Mouse (Mus musculus) brain, adult 2 months (tissue): ENCODE data around the gene Slc41a3.

Experiments used
- DNase-seq: peaks from one replicate; pipeline ENCODE4 v3.0.0; 2011; ENCODE audit warnings: low read depth, low spot score

Slc41a3 gene

DNA sequence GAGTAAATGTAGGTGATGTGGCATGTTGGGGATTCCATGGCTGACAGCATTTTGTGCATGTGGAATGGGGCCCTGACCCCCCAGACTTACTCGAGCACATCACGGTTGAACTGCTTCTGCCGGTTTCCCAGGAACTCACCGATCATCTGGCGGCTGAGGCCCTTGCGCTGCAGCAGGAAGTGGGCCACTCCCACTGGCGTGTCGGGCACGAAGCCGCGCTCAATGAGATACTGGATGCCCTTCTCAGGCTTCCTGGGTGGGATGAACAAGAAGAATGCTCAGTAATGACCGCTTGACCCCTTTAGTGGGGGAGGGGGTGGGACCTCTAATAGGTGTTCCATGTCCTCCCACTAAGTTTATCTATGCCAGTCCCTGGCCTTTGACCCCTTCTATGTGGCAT, 75.9 kb downstream of the Slc41a3 start:
- no peak for DNase-seq

DNA sequence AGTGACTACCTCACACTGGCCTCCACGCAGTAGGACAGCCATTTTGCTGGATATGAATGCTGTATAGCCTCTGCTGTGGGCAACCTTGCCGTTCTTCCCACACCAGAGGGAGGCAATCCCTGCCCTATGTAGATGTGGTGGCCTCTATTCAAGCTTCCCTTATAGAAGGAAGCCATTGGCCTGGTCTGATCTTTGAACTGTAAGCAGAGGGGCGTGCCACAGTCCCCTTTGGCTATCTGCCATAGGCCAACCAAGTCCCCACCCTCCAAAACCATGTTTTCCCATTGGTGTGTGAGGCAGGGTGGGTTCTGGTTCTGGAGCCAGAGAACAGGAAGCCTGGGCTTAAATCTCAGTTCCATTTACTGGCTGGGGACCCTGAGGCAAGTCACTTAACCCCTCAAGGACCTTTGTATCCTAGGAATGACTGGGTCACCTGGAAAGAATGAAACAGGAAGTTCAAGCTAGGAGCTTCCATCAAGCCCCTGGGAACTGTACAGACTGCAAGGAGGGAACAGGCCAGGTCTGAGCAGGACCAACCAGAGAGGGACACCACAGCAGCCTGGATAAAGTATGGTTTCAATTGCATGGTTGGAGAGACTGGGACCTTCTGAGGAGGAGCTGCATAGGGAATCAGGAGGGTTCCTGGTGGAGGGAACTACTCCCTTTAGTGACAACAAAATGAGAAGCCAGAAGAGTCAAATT, 79.5 kb downstream of the Slc41a3 start:
- no peak for DNase-seq

DNA sequence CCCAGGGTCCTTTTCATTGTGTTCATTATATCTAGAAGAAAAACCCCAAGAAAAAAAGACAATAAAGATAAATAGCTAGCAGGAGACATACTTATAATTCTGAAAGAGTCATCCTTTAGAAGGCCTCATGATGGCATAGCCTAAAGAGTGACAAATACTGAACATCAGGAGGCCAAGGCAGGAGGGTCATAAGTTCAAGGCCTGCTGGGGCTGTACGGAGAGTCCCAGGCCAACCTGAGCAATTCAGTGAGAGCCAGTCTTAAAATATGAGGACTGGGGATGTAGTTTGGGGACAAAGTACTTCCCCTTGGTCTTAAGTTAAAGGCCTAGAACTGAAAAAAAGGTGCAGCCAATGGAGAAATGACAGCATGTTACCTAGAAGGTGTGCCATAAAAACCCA, 82.3 kb downstream of the Slc41a3 start:
- no peak for DNase-seq

DNA sequence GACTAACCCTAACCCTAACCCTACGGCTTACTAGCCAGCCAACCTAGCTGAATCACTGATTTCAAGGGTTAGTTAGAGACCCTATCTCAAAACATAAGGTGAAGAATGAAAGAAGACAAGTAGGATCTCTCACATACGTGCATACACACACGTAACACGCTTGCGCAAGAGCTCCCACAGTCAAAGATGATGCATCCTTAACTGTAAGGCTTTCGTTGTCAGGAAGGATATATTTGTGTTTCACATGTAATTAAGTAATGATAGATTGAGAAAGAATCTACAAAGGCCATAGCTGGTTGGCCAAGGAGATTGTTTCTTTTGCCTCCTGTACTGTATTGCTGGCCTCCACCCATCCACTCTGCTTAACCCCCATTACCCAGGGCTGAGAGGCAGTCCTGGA, 83.5 kb downstream of the Slc41a3 start:
- no peak for DNase-seq

DNA sequence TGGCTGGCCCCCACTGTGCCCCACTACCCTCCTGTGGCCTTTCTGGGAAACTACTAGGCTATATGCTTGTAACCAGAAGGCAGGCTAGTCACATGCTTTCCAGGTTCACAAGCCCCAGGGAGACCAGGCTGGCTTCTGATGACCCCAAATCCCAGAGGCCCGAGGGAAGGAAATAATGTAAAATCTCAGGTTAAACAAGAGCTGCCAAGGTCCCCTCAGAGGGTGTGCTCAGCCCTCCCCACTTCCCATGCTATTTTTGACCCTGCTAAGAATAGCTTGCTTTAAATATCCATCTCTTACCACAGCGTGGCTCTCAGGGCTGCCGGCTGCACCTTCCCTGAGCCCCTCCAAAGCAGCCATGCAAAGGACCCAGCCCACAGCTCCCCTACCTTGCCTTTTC, 84.2 kb downstream of the Slc41a3 start:
- DNase-seq = peak; percentile 64

DNA sequence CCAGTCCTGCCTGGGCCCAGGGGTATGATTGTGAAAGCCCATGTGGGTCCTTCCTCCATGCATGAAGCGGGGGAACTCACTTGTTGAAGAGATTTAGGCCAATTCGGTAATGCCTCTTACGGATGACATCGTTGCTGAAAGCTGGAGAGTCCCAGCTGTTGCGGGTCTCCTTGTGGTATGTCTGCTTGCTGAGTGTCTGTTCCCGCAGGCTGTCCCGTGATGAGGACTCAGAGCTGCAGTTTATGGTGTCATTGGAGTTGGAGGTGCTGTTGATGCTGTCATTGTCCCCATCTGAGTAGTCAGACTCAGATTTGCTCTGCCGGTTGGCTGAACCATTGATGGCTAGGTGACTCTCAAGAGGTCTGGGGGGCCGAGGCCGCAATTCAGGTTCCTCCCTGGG, 85.0 kb downstream of the Slc41a3 start:
- no peak for DNase-seq

DNA sequence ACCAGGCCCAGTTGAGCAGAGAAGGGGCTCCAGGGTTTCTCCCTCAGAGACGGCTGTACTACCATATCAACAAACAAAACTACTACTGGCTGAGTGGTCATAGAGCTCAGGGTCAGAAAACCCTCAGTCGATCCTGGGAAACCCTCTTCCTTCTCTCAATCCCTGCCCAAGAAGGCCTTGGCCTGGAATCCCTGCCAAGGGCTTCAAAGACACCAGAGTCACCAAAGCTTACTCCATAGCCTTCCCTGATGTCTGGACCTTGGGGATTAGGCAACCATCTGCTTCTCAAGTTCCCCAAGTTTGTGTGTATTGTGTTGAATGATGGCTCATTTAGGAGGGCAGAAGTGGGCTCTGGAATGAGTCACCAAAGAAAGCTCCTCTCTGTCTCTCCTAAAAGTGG, 87.4 kb downstream of the Slc41a3 start:
- no peak for DNase-seq

DNA sequence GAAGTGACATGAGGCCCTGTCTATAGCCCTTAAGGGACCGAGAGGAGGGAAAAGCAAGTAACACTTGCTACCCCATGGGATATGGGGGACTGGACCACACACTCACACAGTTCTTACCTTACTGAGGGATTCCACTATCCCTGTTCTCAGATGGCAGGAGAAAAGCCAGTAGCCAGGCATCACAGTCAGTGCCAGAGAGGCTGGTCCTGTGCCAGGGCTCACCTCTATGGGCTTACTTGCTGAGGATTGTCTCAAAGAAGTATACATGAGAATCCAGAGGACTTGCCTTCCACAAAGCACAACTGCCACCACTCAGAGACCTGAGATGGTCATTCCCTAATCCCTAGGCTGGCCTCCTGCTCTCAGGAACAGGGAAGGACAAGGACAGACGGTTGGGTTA, 87.9 kb downstream of the Slc41a3 start:
- DNase-seq = peak; percentile 58

DNA sequence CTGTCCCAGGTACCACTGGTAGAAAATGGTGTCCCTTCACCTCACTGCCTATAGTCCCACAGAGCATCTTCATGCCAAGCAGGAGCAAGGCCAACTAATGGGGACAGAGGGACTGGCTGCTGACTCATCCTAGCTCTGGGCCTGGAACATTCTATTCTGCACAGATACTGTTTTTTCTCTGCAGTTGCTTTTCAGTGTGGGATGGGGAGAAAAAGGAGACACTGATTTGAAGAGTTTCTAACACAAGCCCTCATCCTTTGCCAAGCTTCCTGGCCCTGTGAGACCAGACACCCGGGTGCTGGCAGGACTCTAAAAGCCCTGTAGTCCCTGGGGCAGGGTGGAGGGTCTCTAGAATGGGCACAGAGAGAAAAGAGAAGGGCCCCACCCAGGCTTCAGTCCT, 91.2 kb downstream of the Slc41a3 start:
- peak; percentile 89 for DNase-seq
